Mouse (Mus musculus) kidney, postnatal 36 days (tissue): ENCODE data around the gene Foxo3.
A peak's percentile ranks its signal among the peaks of the same experiment; 100 is the strongest.

ENCODE experiments used
- DNase-seq, 2 experiments: peaks; one replicate each; pipeline ENCODE4 v3.0.0; 2021 to 2022; ENCODE audit warnings: mixed read lengths in 2 of 2

Foxo3 gene

DNA sequence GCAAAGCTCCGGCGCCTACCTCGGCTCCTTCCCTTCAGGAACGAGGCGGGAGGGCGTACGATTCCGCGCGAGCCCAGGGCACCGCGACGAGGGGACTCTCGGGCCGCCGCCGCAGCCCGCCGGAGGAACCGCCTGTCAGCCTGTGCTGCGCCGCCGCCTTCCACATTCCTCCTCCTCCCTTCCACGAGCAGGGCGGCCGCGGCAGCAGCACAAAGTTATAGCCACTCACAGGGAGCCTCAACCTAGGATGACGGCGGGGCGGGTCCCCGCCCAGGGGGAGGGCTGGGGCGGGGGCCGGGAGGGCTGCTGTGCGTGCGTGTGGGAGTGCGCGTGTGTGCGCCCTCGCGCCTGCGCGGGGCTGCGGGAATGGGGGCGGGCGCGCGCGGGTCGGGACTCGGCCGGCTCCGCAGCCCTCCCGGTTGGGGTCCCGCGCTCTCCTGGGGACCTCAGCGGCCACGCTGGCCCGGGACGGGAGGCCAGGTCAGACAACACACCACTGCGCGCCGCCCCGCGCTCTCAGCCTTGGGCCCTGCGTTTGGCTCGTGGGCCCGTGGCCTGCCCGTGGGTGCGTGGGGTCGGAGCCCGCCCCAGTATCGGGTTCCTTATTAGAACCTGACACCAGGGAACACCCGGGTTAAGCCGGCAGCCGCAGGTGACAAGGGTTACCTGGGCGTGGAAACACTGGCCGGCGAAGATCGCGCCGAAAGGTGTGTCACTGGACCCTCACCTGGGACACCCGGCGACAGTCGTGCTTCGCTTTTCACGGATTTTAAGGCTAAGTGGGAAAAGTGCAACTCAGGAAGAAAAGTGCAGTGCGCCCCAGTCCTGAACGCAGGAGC lies at the start of gene Foxo3:
TSS of gene Foxo3 (minus strand) at position 249 of the 839 bp plus-strand sequence.
- DNase-seq = peak; percentile 93

DNA sequence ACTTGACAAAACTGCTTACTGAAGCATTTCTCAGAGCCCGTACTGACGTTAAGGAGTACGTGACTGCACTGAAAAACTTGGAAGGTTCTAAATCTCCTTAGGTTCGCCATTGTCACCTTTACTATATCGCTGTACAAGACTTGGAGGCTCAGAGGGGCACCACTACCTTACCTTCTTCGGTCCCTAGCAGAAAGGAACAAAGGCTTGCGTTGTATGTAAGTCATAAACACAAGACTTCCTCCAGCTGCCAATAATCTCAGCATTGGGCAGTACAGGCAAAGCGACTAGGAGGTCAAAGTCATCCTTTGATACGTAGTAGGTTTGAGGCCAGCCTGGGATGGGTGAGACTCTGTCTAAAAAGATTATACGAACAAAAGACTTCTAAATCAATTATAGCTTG lies 48.8 kb upstream of the Foxo3 start:
- DNase-seq = no peak

DNA sequence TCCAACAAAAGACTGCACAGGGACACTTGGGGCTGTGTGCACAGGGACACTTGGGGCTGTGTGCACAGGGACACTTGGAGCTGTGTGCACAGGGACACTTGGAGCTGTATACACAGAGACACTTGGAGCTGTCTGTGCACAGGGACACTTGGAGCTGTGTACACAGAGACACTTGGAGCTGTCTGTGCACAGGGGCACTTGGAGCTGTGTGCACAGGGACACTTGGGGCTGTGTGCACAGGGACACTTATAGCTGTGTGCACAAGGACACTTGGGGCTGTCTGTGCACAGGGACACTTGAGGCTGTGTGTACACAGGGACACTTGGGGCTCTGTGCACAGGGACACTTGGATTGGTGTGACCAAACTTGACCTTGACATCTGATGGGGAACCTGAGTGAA lies 47.4 kb upstream of the Foxo3 start:
- DNase-seq = no peak

DNA sequence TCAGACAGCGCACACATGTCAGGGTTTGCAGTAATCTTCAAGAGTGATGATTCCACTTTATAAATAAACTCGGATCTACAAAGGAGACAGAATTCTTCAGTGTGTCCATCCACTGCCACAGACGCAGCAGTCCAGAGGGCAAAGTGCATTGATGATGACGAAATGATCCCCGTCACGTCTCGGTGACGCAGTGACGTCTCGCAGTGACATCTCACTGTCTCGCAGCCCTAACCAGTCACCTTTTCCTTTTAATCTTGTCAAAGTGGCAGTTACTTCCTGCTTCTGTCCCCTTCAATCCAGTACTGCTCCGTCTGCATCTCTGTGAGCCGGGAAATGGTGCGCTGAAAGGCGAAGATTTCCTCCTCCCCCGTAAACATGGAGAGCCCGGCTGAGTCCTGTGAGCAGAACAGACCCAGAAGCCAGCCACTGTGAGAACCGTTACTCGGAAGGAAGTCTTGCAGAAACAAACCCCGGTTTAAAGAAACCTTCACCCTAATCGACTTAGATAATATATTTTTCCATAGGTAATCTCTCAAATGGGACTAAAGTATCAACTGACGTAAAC lies 36.7 kb upstream of the Foxo3 start:
- no peak for DNase-seq

DNA sequence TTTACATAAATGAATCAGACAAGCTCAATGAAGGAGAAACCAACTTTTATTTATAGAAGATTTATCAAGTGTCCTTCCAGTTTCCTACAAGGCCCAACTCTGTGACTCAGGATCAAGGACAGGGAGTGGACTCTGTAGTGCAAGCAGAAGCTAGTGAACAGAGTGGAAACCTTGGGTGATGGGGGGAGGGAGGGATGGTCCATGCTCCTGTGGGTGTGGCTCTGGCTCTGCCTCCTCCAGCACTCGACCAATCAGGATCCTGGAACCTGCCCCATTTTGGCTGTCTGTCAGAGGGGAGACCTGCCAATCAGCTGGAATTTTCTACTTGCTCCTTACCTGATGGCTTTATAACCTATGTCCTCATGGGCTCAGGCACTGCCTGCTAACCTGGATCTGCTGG lies 36.0 kb upstream of the Foxo3 start:
- no peak for DNase-seq

DNA sequence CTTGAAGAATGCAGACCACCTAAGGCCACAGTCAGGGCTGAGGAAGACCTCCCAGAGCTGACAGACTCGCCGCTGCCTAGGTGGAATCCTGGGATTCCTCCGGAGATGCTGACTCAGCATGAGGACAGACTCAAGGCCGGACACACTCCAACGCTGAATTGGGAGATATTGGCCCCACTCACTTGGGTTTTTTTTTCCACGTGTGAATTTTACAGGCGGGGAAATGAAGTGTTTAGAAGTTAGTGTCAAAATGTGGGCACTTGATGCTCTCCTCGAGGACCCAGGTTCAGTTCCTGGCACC lies 32.1 kb upstream of the Foxo3 start:
- DNase-seq = no peak

DNA sequence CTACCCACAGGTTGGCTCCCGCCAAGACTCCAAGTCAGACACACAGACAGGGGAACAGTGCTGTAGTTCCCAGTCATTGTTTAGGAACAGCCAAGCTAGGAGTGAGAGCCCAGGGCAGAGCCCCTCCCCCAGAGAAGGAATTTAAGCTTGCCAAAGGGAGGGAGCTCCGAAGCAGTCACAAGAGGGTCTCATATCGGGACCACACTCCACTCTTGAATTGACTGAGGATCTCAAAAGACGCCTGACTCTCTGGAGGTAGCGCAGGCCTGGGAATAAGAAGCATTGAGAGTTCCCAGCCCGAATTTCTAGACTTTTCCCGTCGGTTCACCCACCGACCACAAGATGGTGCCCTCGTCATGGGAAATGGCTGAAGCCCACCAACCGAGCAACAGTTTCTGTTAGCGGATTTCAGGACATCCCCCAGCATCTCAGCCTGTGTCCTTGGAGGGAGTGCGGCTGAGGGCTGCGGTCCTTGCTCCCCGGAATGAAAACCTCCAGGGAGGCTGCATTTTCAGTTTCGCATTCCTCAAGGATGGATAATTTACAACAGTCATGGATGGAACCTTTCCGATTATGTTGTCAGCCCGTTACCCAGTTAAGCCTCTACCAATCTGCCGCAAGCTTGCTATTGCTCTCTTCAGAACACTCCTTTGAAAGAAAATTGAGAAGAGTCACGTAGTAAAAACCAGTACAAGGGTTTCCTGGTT lies 31.6 kb upstream of the Foxo3 start:
- peak; percentile 40 to 80 for DNase-seq

DNA sequence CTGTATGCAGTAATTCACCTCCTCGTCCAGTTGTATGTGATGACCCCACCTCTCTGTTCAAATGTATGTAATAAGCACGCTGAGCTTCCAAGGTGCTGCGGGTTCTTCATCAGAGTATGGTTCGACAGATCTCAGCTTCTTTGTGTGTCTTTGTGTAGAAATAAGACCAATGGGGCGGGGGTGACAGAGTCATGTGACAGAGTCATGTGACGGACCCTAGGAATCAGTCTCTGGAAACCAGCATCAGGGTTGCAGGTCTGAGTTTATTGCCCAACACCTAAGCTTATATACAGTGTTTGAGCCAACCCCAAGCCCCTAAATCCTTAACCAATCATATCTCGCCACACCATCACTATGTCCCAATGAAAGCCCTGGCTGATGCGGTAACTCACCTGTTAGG lies 29.9 kb upstream of the Foxo3 start:
- no peak for DNase-seq

DNA sequence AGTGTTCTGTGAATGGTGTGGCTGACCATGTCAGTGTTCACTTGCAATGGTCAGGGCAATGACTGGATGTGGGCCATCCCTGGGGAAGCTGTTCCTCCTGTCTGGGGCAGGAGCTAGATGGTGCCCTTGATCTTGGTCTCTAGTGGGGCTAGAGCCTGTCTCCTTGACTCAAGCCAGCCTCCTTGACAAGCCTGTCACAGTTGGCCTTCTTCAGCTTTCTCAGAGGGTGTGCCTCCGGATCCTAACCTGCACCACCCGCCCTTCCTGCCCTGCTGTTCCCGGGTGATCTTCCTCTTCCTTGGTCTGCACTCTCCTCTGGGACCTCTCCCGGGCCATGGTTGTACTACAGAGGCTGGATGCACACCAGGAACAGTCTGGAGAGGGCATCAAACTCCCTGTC lies 24.2 kb upstream of the Foxo3 start:
- no peak for DNase-seq

DNA sequence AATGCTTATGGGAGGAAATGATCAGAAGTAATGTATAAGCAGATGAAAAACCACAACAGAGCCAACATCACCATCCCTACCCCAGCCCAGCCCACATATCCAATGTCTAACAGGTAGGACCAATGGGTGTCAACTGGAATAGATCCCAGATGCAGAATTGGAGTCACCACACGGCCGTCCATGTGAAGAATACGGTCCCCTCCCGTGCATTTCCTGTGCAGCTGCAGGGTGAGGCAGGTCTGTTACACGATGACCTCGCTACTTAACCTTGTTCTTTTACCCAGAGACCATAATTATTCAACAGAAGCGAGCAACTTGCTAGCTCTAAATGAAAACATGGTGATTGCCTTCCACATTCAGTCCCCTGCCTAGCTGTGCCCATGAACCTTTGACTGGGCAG lies 23.4 kb upstream of the Foxo3 start:
- peak in 1 of 2 experiments; percentile 37 for DNase-seq

DNA sequence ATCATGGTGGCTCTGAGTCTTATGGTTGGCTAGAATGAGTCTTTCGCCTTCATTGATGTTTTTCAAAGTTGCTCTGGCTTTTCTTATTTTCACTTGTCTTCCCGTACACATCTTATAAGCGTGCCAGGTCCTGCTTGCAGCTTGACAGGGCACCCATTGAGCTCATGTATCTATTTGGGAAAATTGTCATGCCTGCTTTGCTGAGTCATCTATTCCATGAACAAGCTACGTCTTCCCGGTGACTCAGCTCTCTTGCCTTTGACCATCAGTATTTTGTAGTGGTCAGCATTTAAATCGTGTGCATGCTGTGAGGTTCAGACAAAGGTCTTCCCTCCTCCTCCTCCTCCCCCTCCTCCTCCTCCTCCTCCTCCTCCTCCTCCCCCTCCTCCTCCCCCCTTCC lies 22.9 kb upstream of the Foxo3 start:
- DNase-seq = no peak

DNA sequence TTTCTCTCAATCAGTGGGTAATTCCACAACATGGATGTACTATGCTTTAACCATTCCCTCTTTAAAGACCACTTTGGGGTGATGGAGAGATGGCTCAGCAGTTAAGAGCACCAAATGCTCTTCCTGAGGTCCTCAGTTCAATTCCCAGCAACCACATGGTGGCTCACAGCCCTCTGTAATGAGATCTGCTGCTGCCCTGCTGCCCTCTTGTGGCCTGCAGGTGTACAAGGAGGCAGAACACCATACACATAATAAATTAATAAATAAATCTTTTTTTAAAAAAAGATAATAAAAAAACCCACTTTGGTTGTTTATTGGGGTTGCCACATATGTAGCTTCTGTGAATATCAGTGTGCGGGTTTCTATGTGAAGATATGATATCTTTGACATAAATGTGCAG lies 21.4 kb upstream of the Foxo3 start:
- DNase-seq = peak in 1 of 2 experiments; percentile 42

DNA sequence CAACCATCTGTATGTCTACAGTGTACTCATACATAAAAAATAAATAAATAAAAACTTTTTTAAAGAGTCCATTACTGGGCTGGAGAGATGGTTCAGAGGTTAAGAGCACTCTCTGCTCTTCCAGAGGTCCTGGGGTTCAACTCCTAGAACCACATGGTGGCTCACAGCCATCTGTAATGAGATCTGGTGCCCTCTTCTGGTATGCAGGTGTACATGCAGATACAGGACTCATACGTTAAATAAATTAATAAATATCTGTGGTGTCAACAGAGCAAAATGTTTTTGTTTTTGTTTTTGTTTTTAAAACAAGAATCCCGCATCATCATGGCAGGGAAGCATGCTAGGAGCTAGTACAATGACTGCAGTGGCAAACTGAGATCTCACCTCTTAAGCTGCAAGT lies 20.6 kb upstream of the Foxo3 start:
- no peak for DNase-seq

DNA sequence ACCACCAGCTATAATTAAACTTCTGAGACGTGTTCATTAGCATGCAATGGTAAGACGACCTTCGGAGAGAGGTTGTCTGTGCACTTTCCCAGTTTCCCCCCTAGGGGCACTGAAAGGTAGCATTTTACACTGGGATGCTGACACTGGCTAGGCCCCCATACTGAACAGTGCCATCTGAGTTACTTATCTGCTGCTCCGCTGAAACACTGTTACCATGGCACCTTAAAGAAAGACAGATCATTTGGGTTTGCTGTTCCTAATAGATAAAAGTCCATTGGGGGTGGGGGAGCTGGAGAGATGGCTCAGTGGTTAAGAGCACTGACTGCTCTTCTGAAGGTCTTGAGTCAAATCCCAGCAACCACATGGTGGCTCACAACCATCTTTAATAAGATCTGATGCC lies 20.0 kb upstream of the Foxo3 start:
- DNase-seq = no peak

DNA sequence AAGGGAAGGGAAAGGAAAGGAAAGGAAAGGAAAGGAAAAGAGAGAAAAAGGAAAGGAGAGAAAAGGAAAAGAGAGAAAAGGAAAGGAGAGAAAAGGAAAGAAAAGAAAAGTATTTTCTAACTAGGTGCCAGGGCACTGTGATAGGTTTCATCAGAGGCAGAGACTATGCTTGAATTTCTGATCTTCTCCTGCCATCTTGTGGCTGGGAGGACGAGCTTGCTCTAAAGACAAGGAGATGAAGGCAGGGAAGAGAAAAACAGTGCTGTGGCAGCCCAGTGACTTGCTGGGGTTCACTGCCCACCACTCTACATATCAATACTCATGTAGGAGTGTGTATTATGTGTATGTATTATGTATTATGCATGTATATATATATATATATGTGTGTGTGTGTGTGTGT lies 18.5 kb upstream of the Foxo3 start:
- peak; percentile 31 to 42 for DNase-seq

DNA sequence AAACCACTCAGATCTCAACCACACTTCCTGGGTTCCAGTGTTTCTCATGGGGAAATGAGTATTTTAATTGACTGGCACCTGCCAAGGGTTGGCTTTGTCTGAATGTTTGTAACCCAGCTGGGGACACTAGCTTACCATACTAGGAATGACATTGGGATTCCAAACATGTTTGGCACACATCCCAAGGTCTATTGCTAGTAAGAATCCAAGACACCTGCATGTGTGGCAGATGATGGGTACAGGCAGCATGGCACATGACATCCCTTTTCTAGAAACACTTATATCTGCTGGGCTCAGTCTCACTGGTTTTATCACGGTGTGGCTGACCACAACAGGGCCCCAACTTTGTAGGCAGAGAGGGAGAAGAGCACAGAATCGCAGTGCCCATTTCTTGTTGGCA lies 17.8 kb upstream of the Foxo3 start:
- no peak for DNase-seq

DNA sequence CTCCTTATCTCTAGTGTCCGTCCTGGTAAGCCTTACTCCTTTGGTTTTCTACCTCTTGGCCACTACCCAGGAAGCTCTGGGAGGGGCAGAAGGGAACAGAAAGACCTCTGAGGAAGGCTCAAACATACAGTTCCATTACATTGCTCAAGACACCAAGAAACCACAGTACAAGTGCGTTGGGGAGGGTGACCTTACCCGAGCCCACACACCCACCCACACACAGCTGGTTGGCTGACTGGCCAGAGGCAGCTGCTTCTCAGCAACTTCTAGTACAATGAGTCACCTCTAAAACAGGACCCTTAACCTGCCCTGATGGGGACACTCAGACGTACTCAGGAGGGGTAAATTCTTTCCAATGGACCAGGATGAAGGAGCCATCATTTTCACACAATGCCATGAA lies 17.3 kb upstream of the Foxo3 start:
- no peak for DNase-seq

DNA sequence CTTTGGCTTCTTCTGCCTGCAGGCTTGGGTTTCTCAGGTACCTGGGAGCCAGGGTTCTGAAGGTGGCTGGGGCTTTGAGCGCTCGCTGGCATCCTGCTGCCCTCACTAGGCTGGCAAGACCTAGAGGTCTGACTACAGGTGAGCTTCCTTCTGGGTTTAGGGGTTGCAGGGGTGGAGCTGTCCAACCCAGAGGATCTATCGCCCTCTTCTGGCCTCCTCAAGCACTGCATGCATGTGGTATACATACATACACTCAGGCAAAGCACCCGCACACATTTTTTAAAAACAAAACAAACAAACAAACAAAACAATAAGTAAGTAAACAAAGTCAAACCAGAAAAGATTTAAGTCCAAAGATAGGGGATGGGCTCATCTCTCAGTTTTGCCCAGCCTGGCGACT lies 14.8 kb upstream of the Foxo3 start:
- DNase-seq = peak; percentile 58 to 85

DNA sequence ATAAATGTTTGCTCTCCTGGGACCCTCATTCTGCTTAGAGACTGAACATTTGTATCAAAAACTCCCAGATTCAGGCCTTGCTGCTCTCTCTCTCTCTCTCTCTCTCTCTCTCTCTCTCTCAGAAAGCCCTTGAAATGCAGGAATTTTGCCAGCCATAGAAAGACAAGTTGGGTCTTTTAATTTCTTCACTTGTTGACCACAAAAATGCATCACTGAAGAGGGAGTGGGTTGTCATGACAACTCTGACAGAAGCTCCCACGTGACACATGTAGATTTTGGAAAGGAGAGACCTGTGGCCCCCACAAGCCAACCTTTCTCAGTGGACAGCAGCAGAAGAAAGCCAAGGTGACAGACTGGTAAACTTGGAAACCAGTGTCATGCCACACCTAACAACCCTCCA lies 11.1 kb upstream of the Foxo3 start:
- no peak for DNase-seq

DNA sequence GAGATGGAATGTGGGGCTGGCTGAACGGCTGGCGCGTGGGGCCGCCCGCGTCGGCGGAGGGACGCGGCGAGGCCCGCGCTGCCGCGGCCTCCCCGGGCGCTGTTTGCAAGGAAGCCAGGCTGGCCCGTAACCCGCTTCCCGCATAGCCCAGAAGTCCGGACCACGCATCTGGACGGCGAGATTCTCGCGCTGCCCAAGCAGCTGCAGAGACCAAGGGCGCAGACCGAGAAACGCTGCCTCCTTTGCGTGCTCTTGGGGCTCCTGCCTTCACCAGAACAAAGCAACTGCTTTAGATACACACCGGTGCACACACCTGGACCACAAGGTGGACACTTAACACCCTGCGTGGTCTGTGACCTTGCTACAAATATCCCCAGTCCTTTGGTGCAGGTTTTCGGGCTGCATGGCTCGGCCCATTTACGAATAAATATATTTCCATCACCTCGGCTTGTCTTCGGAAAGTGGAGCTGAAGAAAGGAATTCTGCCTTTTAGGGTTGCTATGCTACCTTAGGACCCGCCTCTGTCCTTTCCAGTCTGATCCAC lies 1.8 kb upstream of the Foxo3 start:
- no peak for DNase-seq

DNA sequence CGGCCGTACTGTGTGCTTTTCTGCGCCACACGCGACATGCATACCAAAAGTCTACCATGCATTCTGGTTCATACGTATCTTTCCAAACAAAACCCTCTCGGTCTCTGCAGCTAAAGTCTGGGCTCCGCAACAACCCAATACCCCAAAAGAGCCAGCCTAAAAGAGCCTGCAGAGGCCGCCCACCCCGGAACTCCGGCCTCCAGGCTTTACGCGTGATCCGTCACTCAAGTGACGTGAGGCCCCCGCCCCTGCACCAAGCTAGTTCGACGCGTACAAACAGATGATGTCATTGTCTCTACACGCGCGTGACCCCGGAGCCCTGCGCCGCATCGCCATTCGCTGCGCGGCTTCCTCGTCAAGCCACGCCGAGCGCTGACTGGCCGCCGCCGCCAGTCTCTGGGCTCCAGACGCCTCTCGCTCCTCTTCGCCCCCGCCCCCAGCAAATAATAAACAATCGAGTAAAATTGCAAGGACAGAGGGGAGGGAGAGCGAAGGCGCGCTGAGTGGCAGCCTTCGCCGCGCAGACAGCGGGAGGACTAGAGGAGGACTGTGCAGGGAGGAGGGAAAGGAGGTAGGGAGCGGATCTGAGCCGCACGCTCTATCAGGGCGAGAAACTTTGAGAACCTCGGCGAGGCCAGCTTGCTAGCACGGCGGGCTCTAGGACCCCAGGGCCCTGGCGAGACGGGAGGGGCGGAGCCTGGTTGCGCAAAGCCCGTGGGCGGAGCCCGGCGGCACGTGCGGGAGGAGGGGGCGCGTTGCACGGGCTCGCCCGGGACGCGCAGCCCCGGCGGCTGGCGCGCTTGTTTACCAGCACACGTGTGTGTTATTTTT lies 1.1 kb upstream of the Foxo3 start:
- peak; percentile 99 to 100 for DNase-seq

DNA sequence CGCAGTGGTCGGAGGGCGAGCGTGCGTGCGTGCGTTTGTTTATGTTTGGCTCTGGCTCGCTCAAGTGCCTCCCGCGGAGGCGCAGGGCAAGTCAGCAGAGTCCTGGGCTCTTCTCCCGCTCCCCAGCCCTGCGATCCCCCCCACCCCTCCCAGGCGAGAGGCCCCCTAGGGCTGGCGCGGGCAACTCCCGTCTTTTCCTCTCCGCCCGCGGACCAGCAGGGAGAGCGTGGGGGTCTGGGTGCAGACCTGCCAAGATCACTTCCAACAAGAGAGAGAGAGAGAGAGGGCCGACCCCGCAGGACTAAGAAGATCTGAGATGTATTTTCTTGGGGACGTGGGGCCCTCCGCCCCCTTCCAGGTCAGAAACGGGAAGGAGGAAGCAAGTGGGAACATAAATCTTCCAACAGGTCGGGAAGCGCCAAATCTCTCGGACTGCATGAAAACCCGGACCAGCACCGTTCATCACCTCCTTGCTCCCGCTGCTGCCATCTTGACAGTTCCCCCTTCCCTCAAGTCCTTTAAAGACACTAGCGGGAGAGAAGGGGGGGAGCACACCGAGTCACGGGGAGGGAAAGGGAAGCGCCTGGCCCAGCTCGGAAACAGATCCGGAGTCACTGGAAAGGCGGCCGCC lies 569 bp downstream of the Foxo3 start:
- peak in 1 of 2 experiments; percentile 63 for DNase-seq
